Mouse (Mus musculus) erythroblast, embryonic 14.5 days (primary cell): Measurements from ENCODE around the gene Carm1.

Experiments used
- GATA1 ChIP-seq: IDR thresholded peaks from 2 replicates; pipeline ENCODE4 v1.6.1; 2012; ENCODE audit warnings: low read length, inconsistent platforms, mixed read lengths
- TAL1 ChIP-seq: IDR thresholded peaks from 3 replicates; pipeline ENCODE4 v1.6.1; 2012; ENCODE audit warnings: low read length, inconsistent platforms, mixed read lengths

DNA sequence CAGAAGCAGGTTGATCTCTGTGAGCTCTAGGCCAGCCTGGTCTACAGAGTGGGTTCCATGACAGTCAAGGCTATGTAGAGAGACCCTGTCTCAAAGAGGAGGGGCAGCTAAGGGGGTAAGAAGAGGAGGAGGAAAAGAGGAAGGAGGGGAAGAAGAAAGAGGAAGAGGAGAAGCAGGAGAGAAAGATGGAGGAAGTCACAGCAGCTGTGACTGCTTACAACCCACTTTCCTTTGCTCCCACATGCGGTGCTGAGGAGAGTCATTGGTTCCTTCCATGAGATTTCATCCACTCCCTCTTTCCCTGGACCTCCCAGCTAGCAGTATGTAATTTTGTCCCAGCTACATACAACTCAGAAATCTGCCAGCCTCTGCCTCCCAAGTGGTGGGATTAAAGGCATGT lies 60.0 kb downstream of the Carm1 start:
- no peak for TF ChIP-seq TAL1
- TF ChIP-seq GATA1 = no peak
